Mouse (Mus musculus) G1E (cell line): Measurements from ENCODE around the gene Kmt2b.

Experiments
- CTCF ChIP-seq: IDR thresholded peaks from 2 replicates; pipeline ENCODE4 v1.5.1; 2012; ENCODE audit warnings: low read depth, low read length, inconsistent platforms, mixed read lengths
- GATA1 ChIP-seq: IDR thresholded peaks from 2 replicates; pipeline ENCODE4 v1.6.1; 2012; ENCODE audit warnings: borderline replicate concordance, low read length, inconsistent platforms, mixed read lengths
- POLR2AphosphoS5 ChIP-seq: IDR thresholded peaks from 2 replicates; pipeline ENCODE4 v1.6.1; 2012; ENCODE audit warnings: low read depth, low read length, inconsistent platforms; ENCODE audit not compliant: insufficient replicate concordance

GRCm38 (mm10) chr7:30634621-30635020 lies 46.1 kb upstream of the Kmt2b start:
- TF ChIP-seq CTCF = 0 out of 2 replicates have a peak, but pooled peaks have one; percentile 6
- no peak for TF ChIP-seq GATA1
- no peak for TF ChIP-seq POLR2AphosphoS5
